Comparison of ENCODE assay signal across 18 mouse cellular contexts in genomic region chr15:100251153-100251780, GRCm38 (mm10). TPM values are rescaled to one million over a fixed set of nuclear protein-coding genes. Genes with fewer than 3 reads are reported as not detected.
DNase-seq lines count a peak whose midpoint lies in the region; ATAC-seq and TF ChIP-seq lines count a peak whose summit lies in the region.
"Had no signal": no experiment of that assay in that cellular context is flagged by ENCODE, and none has a peak within 500 bp of the region (broad histone marks: within the 10 kb centered on the region; RNA-seq: fewer than 3 reads in every experiment).

No protein-coding gene starts in this region.

- POLR2A ChIA-PET in Patski (lab: Charles Lee) = no interaction called here

- H3K27me3 ChIP-seq in Patski = no peaks in the 10 kb centered on the region
- H3K27me3 ChIP-seq: liver, embryonic 15.5 days; midbrain, embryonic 12.5 days had no signal

- peak; percentile 67 for ATAC-seq in Patski
- ATAC-seq: intestine, embryonic 16.5 days had no signal

- TF ChIP-seq CTCF in Patski (IDR thresholded peaks at IDR 0.05) = no peak

- in situ Hi-C loops in Patski (cut with MboI; ENCODE audit: low pct_unique_long_range_greater_than_20kb) = no loop called here

- CTCF ChIA-PET in Patski (lab: Charles Lee) = interaction anchor here (0.8 to 2.8 kb wide), 3 partner anchors 10 to 20 kb away, joined by 3 to 9 read pairs (median 3); no protein-coding TSS in a partner anchor

- peak; percentile 19 for DNase-seq in kidney, adult 9 months
- no peak for DNase-seq in kidney, adult 11 months
- DNase-seq in urinary bladder, postnatal 14 days (ENCODE audit: low spot score) = peak; percentile 29
- DNase-seq in urinary bladder, postnatal 4 days (ENCODE audit: low spot score in 2 of 2) = no peak
- peak; percentile 85 for DNase-seq in Patski (ENCODE audit: low read depth, low spot score)
- no peak for DNase-seq in spleen, adult 12 weeks (ENCODE audit: low spot score)
- no peak for DNase-seq in retina, postnatal 1 day
- DNase-seq: adrenal gland, postnatal 14 days; cerebellum, adult 18-20 months had no signal

RNA-seq across cellular contexts. Expression of gene Atf1, which starts 23.6 kb away (rescaled TPM):
- polyA plus RNA-seq in Patski (2021) = 61.2 TPM

RNA-seq across cellular contexts. Expression of gene Tmprss12, which starts 29.4 kb away (rescaled TPM):
- not detected for polyA plus RNA-seq in Patski (2021)
- polyA plus RNA-seq: G1E; heart, embryonic 10.5 days; hindbrain, embryonic 10.5 days; intestine, embryonic 16.5 days; limb, embryonic 11.5 days; liver, embryonic 15.5 days; midbrain, embryonic 12.5 days; neural tube, embryonic 11.5 days; spleen, adult 2 months had no signal

RNA-seq across cellular contexts. Expression of gene Mettl7a1, which starts 52.7 kb away (rescaled TPM):
- 567 TPM for polyA plus RNA-seq in Patski (2021)

Comparison
In these comparisons a context has a peak if more than half of its experiments do, and no peak if none do; other contexts are left out.
1. DNase-seq: peak in kidney, adult 9 months (single experiment), urinary bladder, postnatal 14 days (single experiment) and Patski (single experiment); none in kidney, adult 11 months (single experiment), urinary bladder, postnatal 4 days (0 of 2), spleen, adult 12 weeks (single experiment) and retina, postnatal 1 day (single experiment).